Mouse (Mus musculus) liver, embryonic 12.5 days (tissue): ENCODE data around the gene Xkrx. TPM values are rescaled to one million over a fixed set of nuclear protein-coding genes. Genes with fewer than 3 reads are reported as not detected.

Experiments used
- ATAC-seq: fragments of 200-750 bp; cut with Nextera tagmentation; 2 replicates; pipeline ENCODE4 v1.8.0; 2017; ENCODE audit warnings: moderate number of reproducible peaks, mild to moderate bottlenecking, moderate library complexity
- H3K27ac ChIP-seq: fragments of 300-500 bp; sonication (generic); 2 replicates; pipeline ENCODE4 v1.5.1; 2016; ENCODE audit warnings: mild to moderate bottlenecking
- H3K27me3 ChIP-seq: fragments of 300-500 bp; sonication (generic); replicated peaks from 2 replicates; pipeline ENCODE4 v1.6.1; 2016; ENCODE audit warnings: mild to moderate bottlenecking, moderate library complexity
- H3K36me3 ChIP-seq: fragments of 300-500 bp; sonication (generic); 2 replicates; pipeline ENCODE4 v1.6.1; 2016; ENCODE audit warnings: mild to moderate bottlenecking, moderate library complexity
- H3K4me1 ChIP-seq: fragments of 300-500 bp; sonication (generic); 2 replicates; pipeline ENCODE4 v1.6.1; 2016
- H3K4me2 ChIP-seq: fragments of 300-500 bp; sonication (generic); 2 replicates; pipeline ENCODE4 v1.6.1; 2016; ENCODE audit warnings: mild to moderate bottlenecking, moderate library complexity
- H3K4me3 ChIP-seq: fragments of 300-500 bp; sonication (generic); 2 replicates; pipeline ENCODE4 v1.5.1; 2016; ENCODE audit warnings: mild to moderate bottlenecking, moderate library complexity
- H3K9ac ChIP-seq: fragments of 300-500 bp; sonication (generic); 2 replicates; pipeline ENCODE4 v1.6.1; 2016; ENCODE audit warnings: mild to moderate bottlenecking, moderate library complexity
- H3K9me3 ChIP-seq: fragments of 300-500 bp; sonication (generic); replicated peaks from 2 replicates; pipeline ENCODE4 v1.6.1; 2016; ENCODE audit warnings: mild to moderate bottlenecking, moderate library complexity
- WGBS: fragments of 180-500 bp; shearing (Covaris S2); methylation state at CpG from one replicate; pipeline ENCODE4 v1.1.7; 2016; ENCODE audit not compliant: insufficient replicate concordance; 5-methylcytosine and 5-hydroxymethylcytosine counted together
- polyA plus RNA-seq: library from polyadenylated mRNA; unstranded; fragments of >200 nt; fragmentation: Nextera tagmentation; extraction: Ambion mirVana; gene quantifications from 2 replicates; pipeline ENCODE4 v1.2.1, GENCODE M21; 2016

Gene Xkrx
- polyA plus RNA-seq, 1 experiment from 2014 or later: not detected

DNA sequence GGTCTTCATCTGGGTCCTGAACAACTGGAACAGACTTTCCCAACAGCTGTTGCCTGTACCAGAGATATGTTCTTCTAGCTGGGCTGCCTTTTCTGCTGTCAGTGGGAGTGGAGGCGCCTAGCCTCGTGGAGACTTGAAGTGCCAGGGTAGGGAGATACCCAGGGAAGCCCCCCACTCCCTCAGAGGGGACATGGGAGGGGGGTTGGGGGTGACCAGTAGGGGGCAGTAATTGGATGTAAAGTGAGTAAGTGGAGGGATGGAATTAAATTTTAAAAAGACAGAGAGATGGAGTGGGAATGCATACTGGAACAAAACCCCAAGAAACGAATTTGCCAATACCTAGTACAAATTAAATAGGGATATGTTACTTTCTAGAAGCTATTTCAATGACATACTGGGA, 28.1 kb downstream of the Xkrx start:
- no peaks in the 10 kb centered on the region for H3K36me3 ChIP-seq
- no peaks in the 10 kb centered on the region for H3K4me1 ChIP-seq
- no peak overlapping the region for H3K27ac ChIP-seq
- H3K9ac ChIP-seq: no peak overlapping the region
- H3K9me3 ChIP-seq: no peaks in the 10 kb centered on the region
- WGBS: 31% methylated on average over 3 of the region's 3 CpGs
- no peak for ATAC-seq
- no peak overlapping the region for H3K4me2 ChIP-seq
- 0 out of 2 replicates have a peak, but pooled peaks cover 3% of the 10 kb centered on the region for H3K27me3 ChIP-seq
- H3K4me3 ChIP-seq: no peak overlapping the region

DNA sequence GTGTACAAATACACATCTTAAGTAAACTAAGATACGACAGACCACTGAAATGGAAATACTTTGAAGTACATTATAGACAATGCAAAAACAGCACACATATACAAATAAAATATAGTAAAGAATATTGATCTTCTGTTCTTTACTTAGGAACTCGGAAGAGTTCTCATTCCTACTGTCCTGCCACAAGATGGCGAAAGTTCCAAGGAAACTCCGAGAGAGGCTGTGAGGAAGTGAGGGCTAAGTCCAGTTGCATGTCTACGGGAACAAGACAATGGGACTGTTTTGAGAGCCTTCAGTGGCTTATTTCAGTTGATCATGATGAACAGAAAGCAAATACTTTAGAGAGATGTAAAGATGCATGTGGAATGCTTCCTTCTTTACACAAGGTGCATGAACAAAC, 29.6 kb downstream of the Xkrx start:
- no peaks in the 10 kb centered on the region for H3K4me1 ChIP-seq
- no peak for ATAC-seq
- H3K9me3 ChIP-seq: no peaks in the 10 kb centered on the region
- H3K9ac ChIP-seq: no peak overlapping the region
- 27% methylated on average over 5 of the region's 5 CpGs for WGBS
- H3K4me2 ChIP-seq: no peak overlapping the region
- no peak overlapping the region for H3K27ac ChIP-seq
- no peaks in the 10 kb centered on the region for H3K36me3 ChIP-seq
- H3K27me3 ChIP-seq: no peaks in the 10 kb centered on the region; the same call in 1 of the 2 replicates
- H3K4me3 ChIP-seq: no peak overlapping the region

GRCm38 (mm10) chrX:134128549-134128948, 33.3 kb downstream of the Xkrx start:
- Histone ChIP-seq H3K4me2 (no peak overlapping the region), H3K9ac (no peak overlapping the region), H3K27me3 (peaks cover 3% of the 10 kb centered on the region; the same call in 1 of the 2 replicates), H3K4me1 (no peaks in the 10 kb centered on the region), H3K27ac (no peak overlapping the region), H3K9me3 (no peaks in the 10 kb centered on the region), H3K4me3 (no peak overlapping the region), H3K36me3 (no peaks in the 10 kb centered on the region)
- no peak for ATAC-seq
- 49% methylated on average over 3 of the region's 3 CpGs for WGBS

DNA sequence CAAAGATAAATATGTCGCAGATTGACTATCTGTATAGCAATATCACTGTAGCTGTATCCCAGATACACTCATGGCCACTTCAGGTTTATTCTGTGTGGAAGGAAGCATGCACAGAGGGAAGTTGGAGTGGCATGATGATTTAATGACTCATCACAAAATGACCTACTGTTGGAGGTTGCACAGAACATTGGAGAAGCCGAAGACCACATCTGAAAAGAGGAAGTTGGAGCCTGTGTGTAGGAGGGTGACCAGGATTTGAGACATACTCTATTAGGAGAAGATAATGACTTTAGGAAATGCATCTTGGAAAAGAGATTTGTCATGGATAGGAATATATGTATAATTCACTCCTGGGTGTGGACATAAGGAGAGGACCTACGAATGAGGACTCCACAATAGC, 45.5 kb downstream of the Xkrx start:
- H3K4me1 ChIP-seq: no peaks in the 10 kb centered on the region
- no peaks in the 10 kb centered on the region for H3K27me3 ChIP-seq
- no peak overlapping the region for H3K27ac ChIP-seq
- no peak overlapping the region for H3K4me2 ChIP-seq
- H3K36me3 ChIP-seq: no peaks in the 10 kb centered on the region
- H3K9ac ChIP-seq: no peak overlapping the region
- no peak for ATAC-seq
- 42% methylated on average over 3 of the region's 3 CpGs for WGBS
- H3K4me3 ChIP-seq: no peak overlapping the region
- H3K9me3 ChIP-seq: no peaks in the 10 kb centered on the region

- Histone ChIP-seq H3K4me3 (no peak overlapping the region), H3K27me3 (no peaks in the 10 kb centered on the region; the same call in 1 of the 2 replicates), H3K36me3 (no peaks in the 10 kb centered on the region), H3K4me1 (no peaks in the 10 kb centered on the region), H3K27ac (no peak overlapping the region), H3K4me2 (no peak overlapping the region), H3K9me3 (no peaks in the 10 kb centered on the region), H3K9ac (no peak overlapping the region)
- 20% methylated on average over 3 of the region's 3 CpGs for WGBS
- no peak for ATAC-seq
Observed at GRCm38 (mm10) chrX:134111767-134112166, 50.1 kb downstream of the Xkrx start.

GRCm38 (mm10) chrX:134102641-134103040, 59.2 kb downstream of the Xkrx start:
- H3K27ac ChIP-seq: no peak overlapping the region
- no peaks in the 10 kb centered on the region for H3K4me1 ChIP-seq
- H3K9ac ChIP-seq: no peak overlapping the region
- ATAC-seq: no peak
- no peaks in the 10 kb centered on the region for H3K36me3 ChIP-seq
- H3K27me3 ChIP-seq: no peaks in the 10 kb centered on the region
- no peaks in the 10 kb centered on the region for H3K9me3 ChIP-seq
- no peak overlapping the region for H3K4me2 ChIP-seq
- WGBS: 60% methylated on average over 2 of the region's 2 CpGs
- H3K4me3 ChIP-seq: no peak overlapping the region

Other genes with a start within 250 kb of the Xkrx start
- gene Sytl4, start 180.3 kb downstream of the Xkrx start, polyA plus RNA-seq: 1.7 and 2.0 TPM in 2 replicates
- 38.3 and 40.2 TPM in 2 replicates for gene Cstf2, start 102.9 kb downstream of the Xkrx start, polyA plus RNA-seq
- not detected in 2 replicates for gene Arl13a, start 25.4 kb upstream of the Xkrx start, polyA plus RNA-seq
- 0.06 and 0.18 TPM in 2 replicates for gene Nox1, start 59.9 kb upstream of the Xkrx start, polyA plus RNA-seq
- 11.3 and 11.4 TPM in 2 replicates for gene Trmt2b, start 114.9 kb upstream of the Xkrx start, polyA plus RNA-seq
- 0.32 and 0.53 TPM in 2 replicates for gene Tmem35a, start 133.1 kb upstream of the Xkrx start, polyA plus RNA-seq
- gene Cenpi, start 146.0 kb upstream of the Xkrx start, polyA plus RNA-seq: 23.3 and 29.2 TPM in 2 replicates
- gene Drp2, start 242.5 kb upstream of the Xkrx start, polyA plus RNA-seq: 0.15 and 0.31 TPM in 2 replicates